Mouse (Mus musculus) bone marrow macrophage, adult 2 months (primary cell): ENCODE data around the gene Loxl1.

Experiments
- CTCF ChIP-seq: IDR thresholded peaks from 2 replicates; pipeline ENCODE4 v1.5.1; 2012; ENCODE audit warnings: low read depth, mild to moderate bottlenecking, low read length, moderate library complexity
- POLR2A ChIP-seq: IDR thresholded peaks from 2 replicates; pipeline ENCODE4 v1.6.1; 2012; ENCODE audit warnings: mild to moderate bottlenecking, low read depth, low read length, borderline replicate concordance

DNA sequence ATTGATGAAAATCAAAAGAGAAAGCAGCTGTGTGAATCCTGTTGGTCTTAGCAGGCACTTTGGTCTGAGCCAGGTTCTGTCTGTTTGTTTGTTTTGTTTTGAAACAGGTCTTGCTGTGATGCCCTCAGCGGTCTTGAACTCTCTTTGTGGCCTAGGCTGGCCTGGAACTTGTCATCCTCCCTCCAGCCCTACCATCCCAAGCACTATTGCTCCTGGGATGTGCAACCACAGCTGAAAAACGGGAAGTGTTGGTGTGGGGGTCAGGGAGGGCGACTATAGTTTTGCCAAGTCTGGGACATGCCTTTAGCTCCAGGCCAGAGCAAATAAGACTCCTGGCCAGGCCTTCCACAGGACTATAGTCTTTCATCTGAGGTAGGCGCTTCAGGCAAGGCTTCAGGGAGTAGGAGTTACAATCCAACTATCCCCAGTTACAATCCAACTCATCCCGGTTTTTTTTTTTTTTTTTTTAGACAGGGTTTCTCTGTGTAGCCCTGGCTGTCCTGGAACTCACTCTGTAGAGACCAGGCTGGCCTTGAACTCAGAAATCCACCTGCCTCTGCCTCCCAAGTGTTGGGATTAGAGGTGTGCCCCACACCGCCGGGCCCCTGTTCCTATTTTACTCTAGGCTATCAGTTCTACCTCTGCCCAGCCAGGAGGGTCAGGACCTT is 64.1 kb downstream of the Loxl1 start:
- TF ChIP-seq POLR2A (no peak), CTCF (no peak)
